Mouse (Mus musculus): ENCODE data around the gene Tfeb. TPM values are rescaled to one million over a fixed set of nuclear protein-coding genes. Genes with fewer than 3 reads are reported as not detected.

Gene Tfeb
- 43.2 and 48.4 TPM in 2 replicates for polyA plus RNA-seq (2012; ENCODE audit: insufficient read depth, insufficient read length, missing spikeins)

- Histone ChIP-seq H3K4me3 (ENCODE audit: insufficient read depth, low read length) (peak within 1 kb of the TSS; percentile 92), H3K27ac (ENCODE audit: insufficient read depth, low read depth, low read length) (peak within 1 kb of the TSS; percentile 76), H3K4me1 (ENCODE audit: control insufficient read depth, insufficient read depth, low read length) (peaks cover 11% of the 10 kb centered on the region)
- TF ChIP-seq CTCF (IDR thresholded peaks at IDR 0.05; ENCODE audit: low read depth, low read length) (0 out of 2 replicates have a peak, but pooled peaks have one; percentile 15), POLR2A (IDR thresholded peaks at IDR 0.05; ENCODE audit: borderline replicate concordance, low read depth, low read length) (no peak)
Observed at GRCm38 (mm10) chr17:47736856-47737255, at the start of gene Tfeb. Tfeb (plus strand) TSS chr17:47737030.

- Histone ChIP-seq H3K4me1 (ENCODE audit: control insufficient read depth, insufficient read depth, low read length) (peaks cover 12% of the 10 kb centered on the region), H3K4me3 (ENCODE audit: insufficient read depth, low read length) (peak overlapping the region; percentile 77), H3K27ac (ENCODE audit: insufficient read depth, low read depth, low read length) (peak overlapping the region; percentile 61)
- no peak for TF ChIP-seq POLR2A (IDR thresholded peaks at IDR 0.05; ENCODE audit: borderline replicate concordance, low read depth, low read length)
- no peak for TF ChIP-seq CTCF (IDR thresholded peaks at IDR 0.05; ENCODE audit: low read depth, low read length)
Observed at GRCm38 (mm10) chr17:47687409-47688343, 49.2 kb upstream of the Tfeb start.

DNA sequence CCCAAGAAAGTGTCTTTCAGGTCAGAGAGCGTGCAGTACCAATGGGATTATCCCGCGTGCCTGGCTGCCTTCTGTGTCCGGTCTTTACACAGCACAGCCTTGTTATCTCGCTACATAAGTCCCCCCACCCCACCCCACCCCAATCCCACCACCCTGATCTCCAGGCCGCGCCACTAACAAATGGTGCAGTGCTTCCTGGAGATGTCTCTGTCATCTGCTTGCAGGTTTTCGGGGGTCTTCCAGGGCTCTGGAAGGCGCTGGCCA lies 48.6 kb upstream of the Tfeb start, which contains the start of gene Tomm6:
Gene Tomm6 (minus strand): TSS at position 43 of the 264 bp plus-strand sequence.
- peaks cover 14% of the 10 kb centered on the region for H3K4me1 ChIP-seq (ENCODE audit: control insufficient read depth, insufficient read depth, low read length)
- H3K4me3 ChIP-seq (ENCODE audit: insufficient read depth, low read length), result peak within 1 kb of the TSS; percentile 77
- peak within 1 kb of the TSS; percentile 61 for H3K27ac ChIP-seq (ENCODE audit: insufficient read depth, low read depth, low read length)
- TF ChIP-seq CTCF (IDR thresholded peaks at IDR 0.05; ENCODE audit: low read depth, low read length) (no peak), POLR2A (IDR thresholded peaks at IDR 0.05; ENCODE audit: borderline replicate concordance, low read depth, low read length) (no peak)

- peaks cover 17% of the 10 kb centered on the region for H3K4me1 ChIP-seq (ENCODE audit: control insufficient read depth, insufficient read depth, low read length)
- TF ChIP-seq POLR2A (IDR thresholded peaks at IDR 0.05; ENCODE audit: borderline replicate concordance, low read depth, low read length) (no peak), CTCF (IDR thresholded peaks at IDR 0.05; ENCODE audit: low read depth, low read length) (no peak)
- peak within 1 kb of the TSS; percentile 61; the same call in 1 of the 2 replicates for H3K27ac ChIP-seq (ENCODE audit: insufficient read depth, low read depth, low read length)
- H3K4me3 ChIP-seq (ENCODE audit: insufficient read depth, low read length), result peak within 1 kb of the TSS; percentile 77
Observed at GRCm38 (mm10) chr17:47688608-47689575, 47.9 kb upstream of the Tfeb start, which contains the start of gene Frs3. Frs3 (plus strand) TSS chr17:47689030.

DNA sequence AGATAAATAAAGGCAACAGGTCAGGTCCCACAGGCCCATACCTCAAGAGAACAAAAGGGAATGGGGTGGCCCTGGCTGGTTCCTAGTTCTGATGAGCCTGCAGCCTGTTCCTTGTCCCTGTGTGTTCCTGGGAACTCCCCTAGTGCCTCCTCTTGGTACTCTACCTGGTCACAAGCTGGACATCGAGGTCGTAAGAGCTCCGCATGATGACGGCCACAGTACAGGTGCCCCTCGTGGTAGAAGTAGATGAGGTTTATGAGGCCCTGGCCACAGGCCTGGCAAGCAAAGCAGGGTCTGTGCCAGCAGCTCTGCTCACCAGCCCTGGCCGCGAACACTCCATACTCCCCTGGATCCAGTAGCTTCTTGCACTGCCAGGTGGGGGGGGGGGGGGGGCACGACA lies 46.9 kb upstream of the Tfeb start:
- Histone ChIP-seq H3K27ac (ENCODE audit: insufficient read depth, low read depth, low read length) (no peak overlapping the region), H3K4me1 (ENCODE audit: control insufficient read depth, insufficient read depth, low read length) (peaks cover 19% of the 10 kb centered on the region)
- no peak for TF ChIP-seq POLR2A (IDR thresholded peaks at IDR 0.05; ENCODE audit: borderline replicate concordance, low read depth, low read length)
- TF ChIP-seq CTCF (IDR thresholded peaks at IDR 0.05; ENCODE audit: low read depth, low read length), result no peak

GRCm38 (mm10) chr17:47691650-47692049 lies 45.2 kb upstream of the Tfeb start:
- H3K4me3 ChIP-seq (ENCODE audit: insufficient read depth, low read length), result no peak overlapping the region
- no peak overlapping the region for H3K27ac ChIP-seq (ENCODE audit: insufficient read depth, low read depth, low read length)
- peaks cover 22% of the 10 kb centered on the region for H3K4me1 ChIP-seq (ENCODE audit: control insufficient read depth, insufficient read depth, low read length)
- TF ChIP-seq CTCF (IDR thresholded peaks at IDR 0.05; ENCODE audit: low read depth, low read length) (no peak), POLR2A (IDR thresholded peaks at IDR 0.05; ENCODE audit: borderline replicate concordance, low read depth, low read length) (no peak)

More for the DNA sequence above, 46.9 kb upstream of the Tfeb start:
- H3K4me3 ChIP-seq (ENCODE audit: insufficient read depth, low read length), result no peak overlapping the region

GRCm38 (mm10) chr17:47693671-47694441 lies 43.0 kb upstream of the Tfeb start:
- no peak overlapping the region for H3K27ac ChIP-seq (ENCODE audit: insufficient read depth, low read depth, low read length)
- peak overlapping the region; percentile 65 for H3K4me3 ChIP-seq (ENCODE audit: insufficient read depth, low read length)
- H3K4me1 ChIP-seq (ENCODE audit: control insufficient read depth, insufficient read depth, low read length), result peaks cover 18% of the 10 kb centered on the region
- TF ChIP-seq POLR2A (IDR thresholded peaks at IDR 0.05; ENCODE audit: borderline replicate concordance, low read depth, low read length) (no peak), CTCF (IDR thresholded peaks at IDR 0.05; ENCODE audit: low read depth, low read length) (no peak)

GRCm38 (mm10) chr17:47694442-47694502 lies 42.6 kb upstream of the Tfeb start, which contains the start of gene Gm21981:
Gm21981 (minus strand) TSS chr17:47694455.
- TF ChIP-seq POLR2A (IDR thresholded peaks at IDR 0.05; ENCODE audit: borderline replicate concordance, low read depth, low read length) (no peak), CTCF (IDR thresholded peaks at IDR 0.05; ENCODE audit: low read depth, low read length) (no peak)
- peaks cover 17% of the 10 kb centered on the region for H3K4me1 ChIP-seq (ENCODE audit: control insufficient read depth, insufficient read depth, low read length)
- no peak within 1 kb of the TSS for H3K27ac ChIP-seq (ENCODE audit: insufficient read depth, low read depth, low read length)
- H3K4me3 ChIP-seq (ENCODE audit: insufficient read depth, low read length), result peak within 1 kb of the TSS; percentile 65

Data from bone marrow macrophage, adult 2 months (primary cell).